Mouse (Mus musculus) regulatory T cell (primary cell): ENCODE data around the gene Chka.

Experiments
- in situ Hi-C: fragments of 300-600 bp; cut with MboI, MseI; formaldehyde crosslinking; loops from one replicate; pipeline ENCODE4 v1.15.1; 2025; ENCODE audit warnings: high pct_unique_total_duplicates

Chka gene

GRCm38 (mm10) chr19:3846676-3847604 lies 4.6 kb upstream of the Chka start:
- in situ Hi-C loops = no loop called here

GRCm38 (mm10) chr19:3847711-3848110 lies 3.9 kb upstream of the Chka start:
- in situ Hi-C loops = no loop called here

- in situ Hi-C loops = no loop called here
Measured at GRCm38 (mm10) chr19:3848207-3848808, 3.3 kb upstream of the Chka start.

GRCm38 (mm10) chr19:3849251-3849650 lies 2.3 kb upstream of the Chka start:
- in situ Hi-C loops = no loop called here

- in situ Hi-C loops = no loop called here
Measured at GRCm38 (mm10) chr19:3850076-3850475, 1.5 kb upstream of the Chka start.

GRCm38 (mm10) chr19:3850847-3851469 lies 615 bp upstream of the Chka start:
- in situ Hi-C loops = no loop called here

- in situ Hi-C loops = no loop called here
Measured at GRCm38 (mm10) chr19:3851979-3852681, 557 bp downstream of the Chka start.

- in situ Hi-C loops = no loop called here
Measured at GRCm38 (mm10) chr19:3853121-3853520, 1.5 kb downstream of the Chka start.

GRCm38 (mm10) chr19:3853891-3854290 lies 2.3 kb downstream of the Chka start:
- in situ Hi-C loops = no loop called here

GRCm38 (mm10) chr19:3855091-3855490 lies 3.5 kb downstream of the Chka start:
- in situ Hi-C loops = no loop called here

- in situ Hi-C loops = no loop called here
Measured at GRCm38 (mm10) chr19:3855601-3856000, 4.0 kb downstream of the Chka start.

- in situ Hi-C loops = no loop called here
Measured at GRCm38 (mm10) chr19:3857220-3857619, 5.6 kb downstream of the Chka start.

- in situ Hi-C loops = no loop called here
Measured at GRCm38 (mm10) chr19:3862713-3863112, 11.1 kb downstream of the Chka start.

GRCm38 (mm10) chr19:3864960-3865359 lies 13.4 kb downstream of the Chka start:
- in situ Hi-C loops = no loop called here

- in situ Hi-C loops = no loop called here
Measured at GRCm38 (mm10) chr19:3868290-3868689, 16.7 kb downstream of the Chka start.

- in situ Hi-C loops = no loop called here
Measured at GRCm38 (mm10) chr19:3871468-3871867, 19.9 kb downstream of the Chka start.

- in situ Hi-C loops = no loop called here
Measured at GRCm38 (mm10) chr19:3872373-3872772, 20.8 kb downstream of the Chka start.

- in situ Hi-C loops = no loop called here
Measured at GRCm38 (mm10) chr19:3875045-3875444, 23.5 kb downstream of the Chka start.

GRCm38 (mm10) chr19:3880054-3880848 lies 28.7 kb downstream of the Chka start:
- in situ Hi-C loops = no loop called here

GRCm38 (mm10) chr19:3882214-3882613 lies 30.6 kb downstream of the Chka start:
- in situ Hi-C loops = no loop called here

- in situ Hi-C loops = no loop called here
Measured at GRCm38 (mm10) chr19:3884325-3884990, 32.9 kb downstream of the Chka start.
